Mouse (Mus musculus): ENCODE data around the gene Sept3. TPM values are rescaled to one million over a fixed set of nuclear protein-coding genes. Genes with fewer than 3 reads are reported as not detected.
"Not testable (repeated sequence)": the region's sequence is repeated elsewhere in the genome, so short reads cannot be mapped to it uniquely, and the experiment has no call there.

Sept3 gene
- polyA plus RNA-seq, 1 experiment from 2014 or later = 14.0 TPM

DNA sequence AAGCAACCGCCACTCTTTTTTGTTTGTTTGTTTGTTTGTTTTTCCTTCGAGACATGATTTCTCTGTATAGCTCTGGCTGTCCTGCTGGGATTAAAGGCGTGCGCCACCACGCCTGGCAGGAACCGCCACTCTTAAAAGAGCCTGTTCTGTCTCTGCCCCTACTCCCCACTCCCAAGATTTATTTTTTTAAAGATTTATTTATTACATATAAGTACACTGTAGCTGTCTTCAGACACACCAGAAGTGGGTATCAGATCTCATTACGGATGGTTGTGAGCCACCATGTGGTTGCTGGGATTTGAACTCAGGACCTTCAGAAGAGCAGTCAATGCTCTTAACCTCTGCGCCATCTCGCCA, 29.9 kb upstream of the Sept3 start:
- Histone ChIP-seq H3K27ac (peak overlapping the region; percentile 92), H3K4me3 (peak overlapping the region; percentile 82)
- H3K9me3 ChIP-seq; DNase-seq (ENCODE audit: low spot score); H3K27me3 ChIP-seq (ENCODE audit: insufficient read depth, poor library complexity, severe bottlenecking); H3K4me1 ChIP-seq; H3K36me3 ChIP-seq: not testable (repeated sequence)
- 24% methylated on average over 9 of the region's 9 CpGs for WGBS

DNA sequence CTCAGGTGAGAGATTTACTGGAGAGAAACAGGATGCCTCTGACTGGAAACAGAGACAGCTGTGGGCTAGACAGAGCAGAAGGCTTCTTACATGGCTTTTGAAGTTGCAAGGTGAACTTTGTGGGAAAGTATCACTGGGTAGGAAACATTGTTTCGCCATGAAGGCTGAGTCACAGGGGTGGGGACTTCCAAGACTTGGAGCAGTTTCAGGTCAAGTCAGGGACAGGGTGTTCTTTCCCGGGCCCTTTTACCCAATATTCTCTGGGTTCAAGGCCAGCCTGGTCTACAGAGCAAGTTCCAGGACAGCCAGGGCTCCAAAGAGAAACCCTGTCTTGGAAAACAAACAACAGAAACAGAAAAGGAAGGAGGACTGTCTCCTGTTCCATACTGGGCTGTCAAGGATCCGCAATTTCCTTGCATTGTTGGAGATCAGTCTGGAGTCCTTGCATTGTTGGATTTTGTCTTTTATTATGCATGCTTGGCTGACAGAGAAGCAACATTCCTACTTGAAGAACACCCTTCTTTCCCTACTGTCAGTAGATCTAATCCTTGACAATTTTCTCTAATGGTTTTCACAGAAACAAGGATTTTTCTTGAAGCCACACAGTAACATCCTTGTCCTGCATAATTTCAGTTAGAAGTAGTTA, 27.4 kb upstream of the Sept3 start:
- no peak overlapping the region for H3K4me3 ChIP-seq
- no peak for DNase-seq (ENCODE audit: low spot score)
- no peaks in the 10 kb centered on the region for H3K9me3 ChIP-seq
- H3K27me3 ChIP-seq (ENCODE audit: insufficient read depth, poor library complexity, severe bottlenecking) = no peaks in the 10 kb centered on the region
- H3K36me3 ChIP-seq = no peaks in the 10 kb centered on the region
- peaks cover 7% of the 10 kb centered on the region for H3K4me1 ChIP-seq
- 78% methylated on average over 3 of the region's 3 CpGs for WGBS
- H3K27ac ChIP-seq = no peak overlapping the region

DNA sequence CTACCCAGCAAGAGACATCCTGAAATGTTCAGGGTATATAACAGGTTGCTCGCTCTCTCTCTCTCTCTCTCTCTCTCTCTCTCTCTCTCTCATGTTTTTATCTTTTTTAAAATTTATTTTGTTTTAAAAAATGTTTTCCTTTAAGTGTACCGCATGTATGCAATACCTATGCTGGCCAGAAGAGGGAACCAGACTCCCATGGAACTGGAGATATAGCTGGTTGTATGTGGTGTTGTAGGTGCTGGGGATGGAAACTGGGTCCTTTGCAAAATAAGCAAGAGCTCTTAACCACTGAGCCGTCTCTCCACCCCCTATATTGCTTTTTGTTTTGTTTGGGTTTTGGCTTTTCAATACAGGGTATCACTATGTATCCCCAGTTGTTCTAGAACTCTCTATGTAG, 23.1 kb upstream of the Sept3 start:
- H3K27me3 ChIP-seq (ENCODE audit: insufficient read depth, poor library complexity, severe bottlenecking) = peaks cover 13% of the 10 kb centered on the region
- DNase-seq (ENCODE audit: low spot score) = no peak
- no peak overlapping the region for H3K27ac ChIP-seq
- H3K4me1 ChIP-seq = peaks cover 8% of the 10 kb centered on the region
- no peaks in the 10 kb centered on the region for H3K9me3 ChIP-seq
- WGBS = 94% methylated on average over 3 of the region's 3 CpGs
- H3K4me3 ChIP-seq = no peak overlapping the region
- no peaks in the 10 kb centered on the region for H3K36me3 ChIP-seq

DNA sequence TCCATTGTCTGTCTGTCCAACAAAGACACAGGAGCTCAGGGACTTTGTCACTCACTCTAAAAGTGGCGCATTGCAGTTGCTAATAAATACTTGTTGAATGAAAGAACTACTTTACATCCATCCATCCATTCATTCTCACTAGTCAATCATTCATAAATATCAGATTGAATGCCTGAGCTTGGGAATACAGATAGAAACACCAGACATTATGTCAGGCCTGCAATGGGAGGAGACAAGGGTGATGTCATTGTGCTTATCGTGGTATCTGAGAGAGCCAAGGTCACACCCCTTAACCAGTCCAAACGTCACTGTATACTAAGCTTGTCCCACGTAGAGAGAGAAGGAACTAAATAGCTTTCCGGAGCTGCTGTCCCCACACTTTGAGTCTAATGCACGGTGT, 22.6 kb upstream of the Sept3 start, which contains the start of gene 1500009C09Rik:
Gene 1500009C09Rik, plus strand, starts transcription at position 301 of the 400 bp plus-strand sequence.
- Histone ChIP-seq H3K27ac (no peak within 1 kb of the TSS), H3K4me1 (peaks cover 8% of the 10 kb centered on the region), H3K36me3 (no peaks in the 10 kb centered on the region), H3K9me3 (no peaks in the 10 kb centered on the region), H3K4me3 (no peak within 1 kb of the TSS), H3K27me3 (ENCODE audit: insufficient read depth, poor library complexity, severe bottlenecking) (peaks cover 13% of the 10 kb centered on the region)
- no peak for DNase-seq (ENCODE audit: low spot score)
- WGBS = 78% methylated on average over 6 of the region's 6 CpGs

DNA sequence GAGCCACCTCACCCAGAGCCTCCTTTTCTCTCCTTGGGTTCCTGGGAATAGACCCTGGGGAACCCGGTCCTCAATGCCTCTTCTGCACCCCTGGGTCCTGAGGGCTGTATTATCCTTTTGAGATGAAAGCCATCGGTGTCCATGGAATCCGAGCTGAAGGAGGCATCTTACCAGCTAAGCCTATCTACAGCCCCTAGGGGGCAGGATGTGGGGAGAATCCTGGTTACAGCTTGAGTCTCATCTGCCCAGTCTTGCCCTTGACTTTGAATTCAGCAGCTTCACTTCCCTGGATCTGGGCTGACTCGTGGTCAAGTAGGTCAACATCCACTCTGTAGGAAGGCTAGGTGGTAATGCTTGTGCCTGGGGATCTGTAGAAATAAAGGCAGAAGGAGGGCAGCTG, 19.4 kb upstream of the Sept3 start:
- Histone ChIP-seq H3K9me3 (no peaks in the 10 kb centered on the region), H3K4me1 (peaks cover 8% of the 10 kb centered on the region), H3K27ac (no peak overlapping the region), H3K36me3 (no peaks in the 10 kb centered on the region), H3K4me3 (no peak overlapping the region), H3K27me3 (ENCODE audit: insufficient read depth, poor library complexity, severe bottlenecking) (peaks cover 41% of the 10 kb centered on the region)
- DNase-seq (ENCODE audit: low spot score) = no peak
- WGBS = 53% methylated on average over 4 of the region's 4 CpGs

DNA sequence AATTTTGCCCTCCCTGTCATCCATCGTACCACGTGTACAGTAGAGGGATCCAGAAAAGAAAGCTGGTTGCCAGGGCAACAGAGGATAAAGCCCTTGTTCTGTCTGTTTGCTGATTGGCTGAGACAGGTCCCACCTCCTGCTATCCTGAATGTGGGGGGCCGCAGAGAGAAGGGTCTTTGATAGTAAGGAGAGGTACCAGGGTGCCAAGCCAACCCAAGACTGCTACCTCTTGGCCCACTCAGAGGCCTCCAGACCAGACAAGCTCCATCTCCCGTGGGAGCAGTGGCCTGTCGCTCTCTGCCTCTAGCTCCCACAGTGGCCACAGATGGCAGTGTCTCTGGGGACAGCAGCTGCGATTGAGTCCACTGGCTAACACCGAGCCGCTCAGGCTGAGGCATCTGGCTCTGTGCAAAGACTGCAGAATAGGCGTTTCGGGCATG, 18.7 kb upstream of the Sept3 start:
- peaks cover 8% of the 10 kb centered on the region for H3K4me1 ChIP-seq
- no peak overlapping the region for H3K4me3 ChIP-seq
- no peaks in the 10 kb centered on the region for H3K36me3 ChIP-seq
- no peak overlapping the region for H3K27ac ChIP-seq
- DNase-seq (ENCODE audit: low spot score) = no peak
- WGBS = 24% methylated on average over 10 of the region's 10 CpGs
- H3K9me3 ChIP-seq = no peaks in the 10 kb centered on the region
- peaks cover 46% of the 10 kb centered on the region for H3K27me3 ChIP-seq (ENCODE audit: insufficient read depth, poor library complexity, severe bottlenecking)

DNA sequence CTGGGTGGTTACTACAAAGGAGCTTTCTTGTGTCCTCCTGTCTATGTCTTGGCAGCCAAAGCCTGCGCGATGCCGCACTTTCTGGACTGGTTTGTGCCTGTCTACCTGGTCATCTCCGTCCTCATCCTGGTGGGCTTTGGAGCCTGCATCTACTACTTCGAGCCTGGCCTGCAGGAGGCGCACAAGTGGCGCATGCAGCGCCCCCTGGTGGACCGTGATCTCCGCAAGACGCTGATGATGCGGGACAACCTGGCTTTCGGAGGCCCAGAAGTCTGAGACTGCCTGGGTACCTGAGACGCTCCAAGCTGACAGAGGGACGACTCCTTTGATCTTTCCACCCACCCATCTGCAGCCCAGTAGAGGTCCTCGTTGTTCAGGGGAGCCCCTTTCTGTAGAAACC, 15.2 kb upstream of the Sept3 start:
- no peak overlapping the region for H3K4me3 ChIP-seq
- H3K27me3 ChIP-seq (ENCODE audit: insufficient read depth, poor library complexity, severe bottlenecking) = peaks cover 49% of the 10 kb centered on the region
- no peaks in the 10 kb centered on the region for H3K36me3 ChIP-seq
- WGBS = 9% methylated on average over 16 of the region's 16 CpGs
- peak; percentile 86 for DNase-seq (ENCODE audit: low spot score)
- peaks cover 16% of the 10 kb centered on the region for H3K4me1 ChIP-seq
- no peak overlapping the region for H3K27ac ChIP-seq
- H3K9me3 ChIP-seq = no peaks in the 10 kb centered on the region

DNA sequence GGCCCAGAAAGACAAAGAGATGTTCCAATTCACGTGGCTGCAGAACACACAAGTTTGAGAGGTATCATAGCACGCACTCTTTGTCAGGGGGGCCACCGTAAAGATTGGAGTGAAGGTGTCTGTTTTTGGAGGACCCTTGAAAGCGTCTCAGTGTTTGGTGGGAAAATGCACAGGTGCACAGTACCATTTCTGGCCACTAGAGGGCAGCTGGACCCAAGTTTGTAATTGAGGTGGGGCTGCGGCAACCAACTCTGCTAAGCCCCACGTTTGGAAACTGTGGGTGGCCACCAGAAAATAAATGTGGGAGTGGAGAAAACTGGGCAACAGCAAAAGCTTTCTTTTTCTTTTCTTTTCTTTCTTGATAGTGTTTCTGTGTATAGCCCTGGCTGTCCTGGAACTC, 8.3 kb upstream of the Sept3 start:
- Histone ChIP-seq H3K27me3 (ENCODE audit: insufficient read depth, poor library complexity, severe bottlenecking) (peaks cover 23% of the 10 kb centered on the region), H3K36me3 (no peaks in the 10 kb centered on the region), H3K27ac (no peak overlapping the region), H3K4me3 (no peak overlapping the region), H3K4me1 (peaks cover 35% of the 10 kb centered on the region), H3K9me3 (no peaks in the 10 kb centered on the region)
- no peak for DNase-seq (ENCODE audit: low spot score)
- WGBS = 11% methylated on average over 6 of the region's 6 CpGs

DNA sequence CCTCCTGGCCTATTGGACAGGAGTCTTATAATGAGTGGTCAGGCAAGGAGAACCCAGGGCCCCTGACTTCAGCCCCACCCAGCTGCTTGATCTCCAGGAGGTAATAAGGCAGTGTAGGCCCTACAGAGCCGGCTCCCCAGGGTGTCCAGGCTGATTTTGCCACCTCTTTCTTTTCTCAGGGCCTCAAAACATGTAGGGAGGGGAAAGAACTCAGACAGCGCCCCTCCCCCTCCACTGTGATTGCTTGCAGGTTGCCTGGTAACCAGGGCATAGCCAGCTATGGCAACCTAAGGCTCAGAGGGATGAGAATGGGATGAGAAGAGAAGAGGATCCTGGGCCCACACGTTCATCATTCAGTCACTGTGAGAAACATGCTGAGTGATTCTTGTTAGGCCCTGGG, 6.5 kb upstream of the Sept3 start:
- DNase-seq (ENCODE audit: low spot score) = no peak
- 16% methylated on average over 3 of the region's 3 CpGs for WGBS
- H3K36me3 ChIP-seq = no peaks in the 10 kb centered on the region
- no peaks in the 10 kb centered on the region for H3K9me3 ChIP-seq
- peaks cover 29% of the 10 kb centered on the region for H3K4me1 ChIP-seq
- H3K4me3 ChIP-seq = no peak overlapping the region
- H3K27ac ChIP-seq = no peak overlapping the region
- H3K27me3 ChIP-seq (ENCODE audit: insufficient read depth, poor library complexity, severe bottlenecking) = peaks cover 42% of the 10 kb centered on the region

DNA sequence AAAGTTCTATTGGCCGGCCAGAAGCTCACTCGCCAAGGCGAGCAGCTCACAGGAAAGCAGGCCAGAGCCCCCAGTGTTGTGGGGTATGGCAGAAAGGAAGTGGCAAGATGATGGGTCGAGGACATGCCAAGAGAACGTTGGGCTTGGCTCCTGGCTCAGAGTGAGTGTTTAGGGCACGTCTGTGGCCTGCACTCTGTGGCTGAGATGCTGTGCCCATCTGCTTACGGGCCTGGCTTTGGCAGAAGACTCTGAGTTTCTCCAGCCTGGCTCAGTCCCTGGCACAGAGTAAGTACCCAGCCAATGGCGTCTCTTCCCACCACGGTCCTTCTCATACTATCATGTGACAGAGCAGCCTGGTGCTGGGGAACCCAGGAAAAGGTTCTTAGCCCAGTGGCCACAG, 5.9 kb upstream of the Sept3 start:
- H3K4me3 ChIP-seq = no peak overlapping the region
- H3K27ac ChIP-seq = no peak overlapping the region
- peaks cover 29% of the 10 kb centered on the region for H3K4me1 ChIP-seq
- H3K9me3 ChIP-seq = no peaks in the 10 kb centered on the region
- WGBS = 83% methylated on average over 9 of the region's 9 CpGs
- DNase-seq (ENCODE audit: low spot score) = no peak
- H3K36me3 ChIP-seq = no peaks in the 10 kb centered on the region
- peaks cover 48% of the 10 kb centered on the region for H3K27me3 ChIP-seq (ENCODE audit: insufficient read depth, poor library complexity, severe bottlenecking)

DNA sequence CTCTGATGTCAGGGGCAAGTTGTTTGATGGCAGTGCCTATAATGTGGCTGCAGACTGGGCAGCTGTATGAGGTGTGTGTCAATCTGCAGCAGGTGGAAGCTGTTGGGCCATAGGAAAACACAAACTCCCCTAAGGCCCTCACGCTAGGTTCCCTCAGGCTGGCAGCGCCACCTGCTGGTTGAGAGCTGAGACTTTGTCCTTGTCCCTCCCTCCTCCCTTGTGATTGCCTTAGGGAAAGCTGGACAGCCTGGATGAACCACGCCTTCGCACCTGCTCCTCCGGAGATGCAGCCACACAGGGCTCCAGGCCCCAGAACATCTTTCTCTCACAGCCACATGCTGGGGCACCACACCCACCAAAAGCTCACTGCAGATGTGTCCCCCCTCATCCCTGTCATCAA, 3.5 kb upstream of the Sept3 start:
- Histone ChIP-seq H3K27me3 (ENCODE audit: insufficient read depth, poor library complexity, severe bottlenecking) (peaks cover 67% of the 10 kb centered on the region), H3K36me3 (no peaks in the 10 kb centered on the region), H3K27ac (peak overlapping the region; percentile 10; the same call in 1 of the 2 replicates), H3K4me3 (no peak overlapping the region), H3K9me3 (no peaks in the 10 kb centered on the region), H3K4me1 (peaks cover 39% of the 10 kb centered on the region)
- DNase-seq (ENCODE audit: low spot score) = no peak
- WGBS = 8% methylated on average over 5 of the region's 5 CpGs

DNA sequence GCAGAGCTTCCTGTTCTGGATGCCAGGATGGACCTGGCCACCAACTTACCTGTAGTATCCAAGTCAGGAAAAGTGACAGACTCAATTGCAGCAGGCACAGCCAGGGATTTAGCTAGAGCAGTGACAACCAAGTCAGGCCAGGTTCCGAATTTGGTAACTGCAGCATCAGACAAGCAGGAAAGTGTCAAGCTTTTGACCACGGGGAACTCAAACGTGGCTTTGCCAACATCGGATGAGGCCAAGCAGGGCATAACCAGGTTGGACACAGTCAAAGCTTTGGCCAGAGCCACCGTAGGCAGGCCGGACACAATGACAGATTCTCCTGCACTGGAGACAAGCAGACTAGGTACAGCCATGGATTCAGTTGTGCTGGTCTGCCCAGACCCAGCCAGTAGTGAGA, 2.4 kb upstream of the Sept3 start:
- Histone ChIP-seq H3K36me3 (no peaks in the 10 kb centered on the region), H3K9me3 (no peaks in the 10 kb centered on the region), H3K4me1 (peaks cover 39% of the 10 kb centered on the region), H3K4me3 (no peak overlapping the region), H3K27me3 (ENCODE audit: insufficient read depth, poor library complexity, severe bottlenecking) (peaks cover 78% of the 10 kb centered on the region), H3K27ac (no peak overlapping the region)
- 70% methylated on average over 6 of the region's 6 CpGs for WGBS
- DNase-seq (ENCODE audit: low spot score) = no peak

DNA sequence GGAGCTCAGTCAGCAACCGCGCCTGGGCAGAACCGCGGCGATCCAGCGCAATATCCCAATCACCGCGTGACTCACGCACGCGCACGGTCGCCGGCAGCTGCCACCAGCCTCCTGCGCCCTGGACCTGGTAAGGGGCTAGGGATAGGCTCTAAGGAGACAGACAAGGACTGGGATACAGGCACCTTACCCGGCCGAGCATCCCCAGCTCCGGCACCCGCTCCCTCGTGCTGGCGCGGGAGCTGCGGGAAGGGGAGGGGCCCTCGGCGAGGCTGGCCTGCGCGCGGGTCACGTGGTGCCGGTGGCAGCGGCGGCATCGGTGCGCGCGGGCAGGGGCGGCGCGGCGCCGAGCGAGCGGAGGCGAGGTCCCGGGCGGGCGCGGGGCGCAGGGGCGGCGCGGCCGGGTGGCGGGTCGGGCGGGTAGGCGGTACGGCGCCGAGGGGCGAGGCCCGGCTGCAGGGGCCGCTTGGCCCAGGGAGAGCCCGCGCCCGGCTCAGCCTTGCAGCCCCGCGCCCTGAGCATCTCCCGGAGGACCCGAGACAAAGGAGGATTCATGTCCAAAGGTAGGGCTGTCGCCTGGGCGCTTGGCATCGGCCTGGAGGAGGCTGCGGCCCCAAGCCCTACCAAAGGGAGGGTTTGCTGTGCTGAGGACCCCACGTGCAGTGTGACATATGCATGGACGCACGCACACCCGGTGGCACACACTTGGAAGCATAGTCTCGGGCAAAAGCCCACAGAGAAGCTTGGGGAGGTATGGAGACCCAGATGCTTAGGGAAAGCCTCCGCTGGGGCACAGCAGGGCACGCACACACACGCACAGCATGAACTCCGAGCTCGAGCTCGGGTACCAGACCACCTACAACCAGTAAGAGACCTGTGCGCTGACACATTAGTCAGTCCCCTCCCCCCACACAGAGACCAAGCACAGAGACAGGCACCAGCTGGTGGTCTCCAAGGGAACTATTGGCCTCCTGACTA, 521 bp downstream of the Sept3 start:
- Histone ChIP-seq H3K9me3 (no peaks in the 10 kb centered on the region), H3K27ac (peak overlapping the region; percentile 79), H3K27me3 (ENCODE audit: insufficient read depth, poor library complexity, severe bottlenecking) (peaks cover 74% of the 10 kb centered on the region), H3K4me3 (peak overlapping the region; percentile 71), H3K4me1 (peaks cover 25% of the 10 kb centered on the region), H3K36me3 (no peaks in the 10 kb centered on the region)
- no peak for DNase-seq (ENCODE audit: low spot score)
- under 1% methylated on average over 85 of the region's 86 CpGs for WGBS
